Mouse (Mus musculus): ENCODE measurements around the gene Znrf3. TPM values are rescaled to one million over a fixed set of nuclear protein-coding genes. Genes with fewer than 3 reads are reported as not detected.

The Znrf3 gene
- total RNA-seq, 2 experiments from 2014 or later, result 5.0 to 7.4 TPM

- DNase-seq (ENCODE audit: low spot score), result peak; percentile 72
These were observed 200.6 kb downstream of the Znrf3 start for GRCm38 (mm10) chr11:5243812-5244748.

DNA sequence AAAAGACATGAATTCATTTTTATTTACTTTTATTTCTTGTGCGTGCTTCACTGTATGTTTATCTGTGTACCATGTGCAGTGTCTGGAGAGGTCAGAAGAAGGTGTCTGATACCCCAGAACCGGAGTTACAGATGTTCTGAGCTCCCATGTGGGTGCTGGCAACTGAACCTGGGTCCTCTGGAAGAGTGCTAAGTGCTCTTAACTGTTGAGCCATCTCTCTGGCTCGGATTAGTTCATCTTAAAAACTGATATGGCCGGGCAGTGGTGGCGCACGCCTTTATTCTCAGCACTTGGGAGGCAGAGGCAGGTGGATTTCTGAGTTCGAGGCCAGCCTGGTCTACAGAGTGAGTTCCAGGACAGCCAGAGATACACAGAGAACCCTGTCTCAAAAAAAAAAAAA, 201.4 kb downstream of the Znrf3 start:
- no peak for DNase-seq (ENCODE audit: low spot score)

DNA sequence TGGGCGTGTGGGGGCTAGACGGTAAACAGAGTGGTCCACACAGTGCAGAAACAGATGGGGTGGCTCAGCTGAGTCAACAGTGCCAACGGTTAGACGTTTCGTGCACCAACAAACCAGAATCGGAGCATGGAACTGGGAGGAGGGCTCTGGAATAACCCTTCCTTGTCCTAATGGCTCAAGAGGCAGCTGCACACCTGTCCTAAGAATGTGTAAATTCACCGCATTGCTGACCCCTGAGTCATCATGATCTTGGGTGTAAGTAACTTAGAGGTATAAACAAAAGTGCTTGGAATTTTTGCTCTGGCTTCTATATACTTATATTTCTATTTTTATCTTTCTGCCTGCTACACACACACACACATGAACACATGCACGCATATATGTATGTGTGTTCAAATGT, 202.5 kb downstream of the Znrf3 start:
- DNase-seq (ENCODE audit: low spot score), result no peak

GRCm38 (mm10) chr11:5239706-5240690, 204.6 kb downstream of the Znrf3 start:
- no peak for DNase-seq (ENCODE audit: low spot score)

Other genes with a start within 250 kb of the Znrf3 start
- 10 to 100 TPM; 43.0 to 53.7 TPM for gene Kremen1, start 183.3 kb downstream of the Znrf3 start, total RNA-seq (2021)
- gene Xbp1, start 75.8 kb upstream of the Znrf3 start, total RNA-seq (2021), result 10 to 100 TPM; 64.1 to 66.8 TPM
- 10 to 100 TPM; 22.0 to 24.7 TPM for gene Ccdc117, start 97.3 kb upstream of the Znrf3 start, total RNA-seq (2021)
- gene Ankrd36, start 124.8 kb upstream of the Znrf3 start, total RNA-seq (2021), result not detected

All from gastrocnemius, adult 18-20 months (tissue).